Mouse (Mus musculus) ovary, postnatal 10 days (tissue): ENCODE measurements around the gene Psmb9.
"Not testable (repeated sequence)": the region's sequence is repeated elsewhere in the genome, so short reads cannot be mapped to it uniquely, and the experiment has no call there.

Experiments used
- DNase-seq: peaks from one replicate; pipeline ENCODE4 v3.0.0; 2022; ENCODE audit warnings: low spot score

The Psmb9 gene

GRCm38 (mm10) chr17:34187261-34187916 is at the start of gene Psmb9, which contains the start of gene Tap1:
Gene Psmb9 (minus strand): TSS chr17:34187764.
Gene Tap1 (plus strand): TSS chr17:34187553.
- DNase-seq = peak; percentile 97

- DNase-seq = no peak
Observed at GRCm38 (mm10) chr17:34236691-34237090, 49.1 kb upstream of the Psmb9 start.

GRCm38 (mm10) chr17:34234926-34235325 is 47.4 kb upstream of the Psmb9 start:
- peak; percentile 33 for DNase-seq

GRCm38 (mm10) chr17:34232021-34232420 is 44.5 kb upstream of the Psmb9 start:
- DNase-seq = not testable (repeated sequence)

GRCm38 (mm10) chr17:34230971-34231370 is 43.4 kb upstream of the Psmb9 start:
- DNase-seq = not testable (repeated sequence)

GRCm38 (mm10) chr17:34225911-34226310 is 38.3 kb upstream of the Psmb9 start:
- not testable (repeated sequence) for DNase-seq

GRCm38 (mm10) chr17:34225426-34225825 is 37.9 kb upstream of the Psmb9 start:
- no peak for DNase-seq

- DNase-seq = no peak
Observed at GRCm38 (mm10) chr17:34224816-34225215, 37.3 kb upstream of the Psmb9 start.

GRCm38 (mm10) chr17:34220401-34220800 is 32.8 kb upstream of the Psmb9 start:
- not testable (repeated sequence) for DNase-seq

- not testable (repeated sequence) for DNase-seq
Observed at GRCm38 (mm10) chr17:34219801-34220200, 32.2 kb upstream of the Psmb9 start.

GRCm38 (mm10) chr17:34219096-34219495 is 31.5 kb upstream of the Psmb9 start:
- not testable (repeated sequence) for DNase-seq

GRCm38 (mm10) chr17:34218675-34219074 is 31.1 kb upstream of the Psmb9 start:
- no peak for DNase-seq

- no peak for DNase-seq
Observed at GRCm38 (mm10) chr17:34217986-34218385, 30.4 kb upstream of the Psmb9 start.

- no peak for DNase-seq
Observed at GRCm38 (mm10) chr17:34217216-34217928, 29.8 kb upstream of the Psmb9 start.

GRCm38 (mm10) chr17:34215176-34215575 is 27.6 kb upstream of the Psmb9 start:
- no peak for DNase-seq

- no peak for DNase-seq
Observed at GRCm38 (mm10) chr17:34213936-34214335, 26.4 kb upstream of the Psmb9 start.

GRCm38 (mm10) chr17:34211746-34212365 is 24.3 kb upstream of the Psmb9 start:
- DNase-seq = no peak

GRCm38 (mm10) chr17:34210599-34210998 is 23.0 kb upstream of the Psmb9 start:
- DNase-seq = no peak

GRCm38 (mm10) chr17:34209680-34210079 is 22.1 kb upstream of the Psmb9 start:
- no peak for DNase-seq

GRCm38 (mm10) chr17:34208421-34208820 is 20.9 kb upstream of the Psmb9 start:
- DNase-seq = no peak

- DNase-seq = no peak
Observed at GRCm38 (mm10) chr17:34207866-34208265, 20.3 kb upstream of the Psmb9 start.

GRCm38 (mm10) chr17:34207456-34207855 is 19.9 kb upstream of the Psmb9 start:
- no peak for DNase-seq

- DNase-seq = no peak
Observed at GRCm38 (mm10) chr17:34206731-34207130, 19.2 kb upstream of the Psmb9 start.
